Mouse (Mus musculus) liver, embryonic 14.5 days (tissue): ENCODE data around the gene Cib3.
A peak's percentile ranks its signal among the peaks of the same experiment; 100 is the strongest.

Source experiments
- CTCF ChIP-seq: IDR thresholded peaks from 2 replicates; pipeline ENCODE4 v1.5.1; 2016; ENCODE audit warnings: antibody characterized with exemption, low read depth, control low read depth
- EP300 ChIP-seq: IDR thresholded peaks from 2 replicates; pipeline ENCODE4 v1.6.1; 2016; ENCODE audit warnings: antibody characterized with exemption, low read depth

DNA sequence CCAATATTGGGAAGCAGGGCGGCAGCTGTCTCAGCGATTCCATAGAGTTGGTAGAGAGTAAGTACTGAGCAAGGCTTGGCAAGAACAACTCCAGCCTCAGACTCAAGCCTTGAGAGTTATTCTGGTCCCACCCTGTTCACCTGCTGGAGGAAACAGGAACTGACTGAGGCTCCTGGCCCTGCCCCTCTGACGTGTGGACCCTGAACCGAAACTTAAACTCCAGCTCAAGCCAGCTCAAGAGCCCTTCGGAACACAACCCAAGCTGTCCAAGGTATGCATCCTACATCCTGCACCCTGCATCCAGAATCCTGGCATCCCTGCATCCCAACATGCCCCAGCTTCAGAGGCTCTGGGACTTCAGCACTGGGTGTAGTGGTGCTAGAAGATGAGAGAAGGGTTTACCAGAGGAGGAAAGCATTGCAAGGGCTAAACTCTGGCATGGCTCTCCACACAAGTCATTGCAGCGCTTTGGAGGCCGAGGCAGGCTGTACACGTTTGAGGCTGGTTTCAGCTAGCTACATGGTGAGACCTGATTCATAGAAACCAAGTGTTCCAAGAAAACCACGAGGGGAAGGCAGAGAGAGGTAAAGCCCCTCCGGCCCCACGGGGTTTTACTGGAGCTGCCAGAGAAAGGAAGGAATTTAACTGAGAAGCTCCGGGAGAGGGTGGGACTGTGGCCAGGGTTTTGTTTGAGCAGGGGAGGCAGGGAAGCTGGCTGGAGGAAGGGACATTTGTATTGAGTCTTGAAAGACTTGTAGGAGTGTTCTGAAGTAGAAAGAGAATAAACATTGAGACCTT lies 23.0 kb downstream of the Cib3 start, which contains the start of gene Hsh2d:
- TF ChIP-seq CTCF, result peak; percentile 35; the same call in 1 of the 2 replicates
- no peak for TF ChIP-seq EP300
